Mouse (Mus musculus) MEL (cell line): ENCODE data around the gene Sptlc2.

Experiments used
- CHD2 ChIP-seq: IDR thresholded peaks from 2 replicates; pipeline ENCODE4 v1.6.1; 2011; ENCODE audit warnings: low read length, improper control_type of control experiment
- CTCF ChIP-seq, 3 experiments: IDR thresholded peaks in 2 of 3; conservative IDR thresholded peaks in 1 of 3; 2 replicates each; pipeline ENCODE4 v1.5.1; 2011 to 2012; ENCODE audit warnings: low read length in 3 of 3, low read depth in 2 of 3, mild to moderate bottlenecking in 2 of 3, improper control_type of control experiment in 1 of 3, inconsistent platforms in 1 of 3, mixed read lengths in 1 of 3, moderate library complexity in 1 of 3; ENCODE audit not compliant: control insufficient read depth in 1 of 3, insufficient read depth in 1 of 3, poor library complexity in 1 of 3, severe bottlenecking in 1 of 3
- ELF1 ChIP-seq: IDR thresholded peaks from 2 replicates; pipeline ENCODE4 v1.6.1; 2014; ENCODE audit warnings: low read depth, mild to moderate bottlenecking, inconsistent platforms, low read length, improper control_type of control experiment, moderate library complexity
- EP300 ChIP-seq, 2 experiments: IDR thresholded peaks; 2 replicates each; pipeline ENCODE4 v1.6.1; 2011; ENCODE audit warnings: improper control_type of control experiment in 2 of 2, low read length in 2 of 2, low read depth in 1 of 2, mild to moderate bottlenecking in 1 of 2
- GATA1 ChIP-seq: IDR thresholded peaks from 2 replicates; pipeline ENCODE4 v1.6.1; 2011; ENCODE audit warnings: low read depth, low read length, improper control_type of control experiment
- HCFC1 ChIP-seq: IDR thresholded peaks from 2 replicates; pipeline ENCODE4 v1.6.1; 2012; ENCODE audit warnings: low read depth, mild to moderate bottlenecking, inconsistent platforms, low read length, improper control_type of control experiment, moderate library complexity
- MAX ChIP-seq: IDR thresholded peaks from 2 replicates; pipeline ENCODE4 v1.6.1; 2011; ENCODE audit warnings: low read length, improper control_type of control experiment
- MXI1 ChIP-seq: IDR thresholded peaks from 2 replicates; pipeline ENCODE4 v1.6.1; 2011; ENCODE audit warnings: mild to moderate bottlenecking, low read depth, low read length, improper control_type of control experiment
- MYB ChIP-seq: IDR thresholded peaks from 2 replicates; pipeline ENCODE4 v1.6.1; 2011; ENCODE audit warnings: mild to moderate bottlenecking, low read depth, low read length, improper control_type of control experiment
- NELFE ChIP-seq: IDR thresholded peaks from 2 replicates; pipeline ENCODE4 v1.6.1; 2011; ENCODE audit warnings: low read depth, low read length, improper control_type of control experiment
- NRF1 ChIP-seq: IDR thresholded peaks from 2 replicates; pipeline ENCODE4 v1.6.1; 2014; ENCODE audit warnings: low read depth, mild to moderate bottlenecking, inconsistent platforms, low read length, improper control_type of control experiment, moderate library complexity; ENCODE audit not compliant: poor library complexity, insufficient read depth, severe bottlenecking
- POLR2A ChIP-seq, 2 experiments: IDR thresholded peaks; 2 replicates each; pipeline ENCODE4 v1.6.1; 2011 to 2012; ENCODE audit warnings: low read length in 2 of 2, mild to moderate bottlenecking in 2 of 2, control low read depth in 1 of 2, improper control_type of control experiment in 1 of 2, low read depth in 1 of 2, moderate library complexity in 1 of 2; ENCODE audit not compliant: control insufficient read depth in 1 of 2, insufficient read depth in 1 of 2, poor library complexity in 1 of 2
- SIN3A ChIP-seq: IDR thresholded peaks from 2 replicates; pipeline ENCODE4 v1.6.1; 2012; ENCODE audit warnings: low read length, improper control_type of control experiment, inconsistent platforms
- TCF12 ChIP-seq: IDR thresholded peaks from 2 replicates; pipeline ENCODE4 v1.6.1; 2014; ENCODE audit warnings: low read depth, mild to moderate bottlenecking, inconsistent platforms, low read length, improper control_type of control experiment, moderate library complexity

DNA sequence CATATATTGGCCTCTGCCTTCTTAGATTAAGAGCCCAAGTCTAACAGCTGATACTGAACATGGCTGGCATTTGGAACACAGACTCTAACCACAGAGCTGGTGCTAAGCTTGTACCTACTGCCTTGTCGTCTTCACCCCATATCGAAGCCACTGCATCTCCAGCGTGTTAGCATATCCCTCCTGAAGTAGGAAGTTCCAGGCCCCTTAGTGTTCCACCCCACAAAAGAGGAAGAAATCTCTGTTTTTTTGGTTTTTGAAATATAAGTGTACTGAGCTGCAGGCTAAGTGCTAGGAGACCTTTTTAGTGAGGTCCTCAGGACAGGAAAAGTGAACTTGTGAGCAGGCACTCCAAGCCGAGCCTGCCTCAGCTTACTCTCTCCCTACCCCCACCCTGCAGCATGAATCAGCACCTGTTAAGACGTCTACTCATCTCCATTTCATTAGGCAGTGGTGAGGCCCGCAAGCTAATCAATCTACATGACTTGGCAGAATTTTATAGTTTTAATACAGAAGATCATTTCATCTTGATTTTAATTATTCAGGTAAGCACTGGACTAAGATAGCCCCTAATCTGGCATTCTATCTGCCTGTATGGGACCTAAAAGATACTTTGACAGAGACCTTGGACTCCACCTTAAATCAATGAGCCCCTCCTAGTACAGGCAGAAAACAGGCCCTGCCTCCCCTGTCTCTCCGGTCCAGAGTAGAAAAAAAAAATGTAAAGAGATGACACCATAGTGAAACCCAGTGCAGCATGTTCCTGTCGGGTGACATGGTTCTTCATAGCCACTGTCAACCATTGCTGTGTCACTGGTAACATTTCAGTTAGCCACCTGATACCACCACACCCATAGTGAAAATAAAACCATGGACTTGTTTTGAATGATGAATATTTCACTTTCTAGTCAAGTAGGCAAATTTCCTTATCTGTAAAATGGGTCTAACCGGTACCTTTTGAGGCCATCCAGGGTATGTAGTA, 113.0 kb downstream of the Sptlc2 start:
- TF ChIP-seq POLR2A (IDR thresholded peaks at IDR 0.05; ENCODE audit: control insufficient read depth in 1 of 2, insufficient read depth in 1 of 2, low read depth in 1 of 2, low read length in 2 of 2, poor library complexity in 1 of 2): no peak
- no peak for TF ChIP-seq CHD2
- no peak for TF ChIP-seq EP300 (IDR thresholded peaks at IDR 0.05; ENCODE audit: low read depth in 1 of 2, low read length in 2 of 2)
- TF ChIP-seq CTCF (IDR thresholded peaks at IDR 0.05 in 2 of 3, conservative IDR thresholded peaks at IDR 0.05 in 1 of 3; ENCODE audit: control insufficient read depth in 1 of 3, insufficient read depth in 1 of 3, low read depth in 2 of 3, low read length in 3 of 3, poor library complexity in 1 of 3, severe bottlenecking in 1 of 3): no peak
- TF ChIP-seq MYB: no peak
- no peak for TF ChIP-seq MXI1
- TF ChIP-seq ELF1: no peak
- no peak for TF ChIP-seq MAX
- TF ChIP-seq TCF12: no peak
- no peak for TF ChIP-seq NRF1
- no peak for TF ChIP-seq GATA1
- TF ChIP-seq HCFC1: no peak
- TF ChIP-seq SIN3A: no peak
- no peak for TF ChIP-seq NELFE
